Mouse (Mus musculus): Measurements from ENCODE around the gene Srcin1.

The Srcin1 gene

GRCm38 (mm10) chr11:97576136-97576906 is at the start of gene Srcin1:
Srcin1 (minus strand) TSS chr11:97576186.
- no peak for DNase-seq (ENCODE audit: low read depth, low spot score)

DNA sequence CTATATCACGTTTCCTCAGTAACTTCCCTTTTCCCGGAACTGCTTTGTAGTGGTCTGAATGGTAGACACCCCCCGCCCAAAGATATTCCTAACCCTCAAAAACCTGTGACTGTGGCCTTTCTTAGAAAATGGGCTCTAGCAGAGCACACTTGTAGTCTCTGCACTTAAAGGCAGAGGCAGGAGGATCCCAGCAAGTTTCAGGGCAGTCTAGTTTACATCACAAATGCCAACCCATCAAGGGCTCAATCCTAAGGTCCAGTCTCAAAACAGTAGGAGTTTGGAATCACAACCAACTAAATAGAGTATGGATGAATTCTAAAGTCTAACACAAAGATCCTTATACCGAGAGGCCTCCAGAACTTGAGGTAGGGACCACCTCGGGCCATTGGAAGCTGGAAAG is 49.6 kb upstream of the Srcin1 start:
- DNase-seq (ENCODE audit: low read depth, low spot score) = no peak

DNA sequence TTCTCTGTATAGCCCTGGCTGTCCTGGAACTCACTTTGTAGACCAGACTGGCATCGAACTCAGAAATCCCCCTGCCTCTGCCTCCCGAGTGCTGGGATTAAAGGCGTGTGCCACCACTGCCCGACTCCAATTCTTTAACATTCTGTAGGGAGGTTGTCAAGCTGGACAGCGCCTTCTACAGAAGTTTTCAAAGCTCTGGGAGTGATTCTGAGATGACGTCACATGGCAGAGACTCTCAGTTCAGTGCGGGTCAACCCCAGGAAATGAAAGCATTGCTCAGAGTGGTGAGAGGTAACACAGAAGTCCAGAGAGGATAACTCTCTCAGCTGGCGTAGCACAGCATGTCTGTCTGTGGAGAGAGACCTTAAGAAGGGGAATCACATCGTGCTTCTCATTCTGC is 47.2 kb upstream of the Srcin1 start:
- no peak for DNase-seq (ENCODE audit: low read depth, low spot score)

- peak; percentile 76 for DNase-seq (ENCODE audit: low read depth, low spot score)
Observed at GRCm38 (mm10) chr11:97622440-97622839, 46.5 kb upstream of the Srcin1 start.

DNA sequence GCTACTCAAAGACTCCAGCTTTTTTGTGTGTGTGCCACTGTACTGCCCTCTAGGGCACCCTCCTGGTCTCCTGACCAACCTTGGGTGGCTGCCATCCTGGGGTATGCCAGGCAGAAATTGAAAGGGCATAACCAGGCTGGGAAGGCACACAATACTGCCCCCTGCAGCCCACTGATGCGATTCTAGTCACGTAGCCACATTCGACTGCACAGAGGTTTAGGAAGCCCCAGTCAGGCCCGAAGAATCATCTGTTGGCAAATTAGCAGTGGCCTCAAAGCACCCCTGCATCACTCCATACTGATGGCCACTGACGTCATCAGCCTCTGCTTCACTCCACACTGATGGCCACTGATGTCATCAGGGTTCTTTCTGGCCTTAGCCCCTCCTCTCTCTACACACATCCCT is 43.4 kb upstream of the Srcin1 start:
- DNase-seq (ENCODE audit: low read depth, low spot score) = no peak

- no peak for DNase-seq (ENCODE audit: low read depth, low spot score)
Observed at GRCm38 (mm10) chr11:97618368-97618767, 42.4 kb upstream of the Srcin1 start.

- DNase-seq (ENCODE audit: low read depth, low spot score) = no peak
Observed at GRCm38 (mm10) chr11:97615276-97615675, 39.3 kb upstream of the Srcin1 start.

- no peak for DNase-seq (ENCODE audit: low read depth, low spot score)
Observed at GRCm38 (mm10) chr11:97611076-97611475, 35.1 kb upstream of the Srcin1 start.

DNA sequence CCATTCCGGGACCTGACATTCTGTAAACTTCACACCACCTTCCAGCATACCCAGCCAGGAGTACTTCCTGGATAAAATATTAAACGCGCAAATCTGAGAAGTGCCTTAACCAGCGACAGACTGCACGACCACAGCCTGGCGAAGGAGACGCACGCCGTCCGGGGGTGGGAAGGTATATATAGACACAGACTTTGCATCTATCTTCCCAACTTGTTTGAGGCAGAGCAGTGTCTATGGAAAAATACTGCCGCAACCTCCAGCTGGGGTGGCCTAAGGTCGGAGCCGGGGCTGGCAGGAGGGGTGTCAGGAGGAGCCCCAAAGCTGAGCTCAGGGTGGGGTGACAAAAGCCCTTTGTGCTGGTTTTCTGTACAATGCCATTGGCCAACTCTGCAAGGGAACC is 33.8 kb upstream of the Srcin1 start:
- no peak for DNase-seq (ENCODE audit: low read depth, low spot score)

GRCm38 (mm10) chr11:97608933-97609332 is 32.9 kb upstream of the Srcin1 start:
- DNase-seq (ENCODE audit: low read depth, low spot score) = no peak

DNA sequence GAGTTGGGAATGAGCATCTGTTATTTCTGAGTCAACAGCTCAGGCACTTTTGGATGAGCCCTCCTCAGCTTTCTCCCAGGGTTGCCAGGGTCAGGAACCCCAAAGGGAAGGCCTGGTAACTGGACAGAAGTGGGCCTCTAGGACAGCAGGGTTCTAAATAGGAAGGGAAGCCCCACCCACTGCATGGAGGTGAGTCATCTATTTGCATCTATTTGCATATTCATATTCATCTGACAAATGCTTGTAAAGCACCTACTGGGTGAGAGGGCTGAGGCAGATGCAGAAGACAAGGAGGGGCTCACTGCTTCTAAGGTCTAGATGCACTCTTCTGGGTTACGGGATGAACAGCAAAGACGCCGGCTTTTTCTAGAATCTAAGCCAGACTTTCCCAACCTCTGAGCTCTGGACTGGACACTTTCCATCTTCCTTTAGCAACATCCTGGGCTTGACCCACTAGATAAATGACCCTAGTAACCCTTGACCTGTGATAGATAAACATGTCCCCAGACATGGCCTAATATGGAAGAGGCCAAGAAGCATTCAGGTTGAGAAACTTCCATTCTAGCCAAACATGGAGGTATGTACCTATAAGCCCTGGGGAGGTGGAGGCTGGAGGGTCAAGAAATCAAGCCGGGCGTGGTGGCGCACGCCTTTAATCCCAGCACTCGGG is 31.2 kb upstream of the Srcin1 start:
- no peak for DNase-seq (ENCODE audit: low read depth, low spot score)

- DNase-seq (ENCODE audit: low read depth, low spot score) = no peak
Observed at GRCm38 (mm10) chr11:97603891-97604290, 27.9 kb upstream of the Srcin1 start.

DNA sequence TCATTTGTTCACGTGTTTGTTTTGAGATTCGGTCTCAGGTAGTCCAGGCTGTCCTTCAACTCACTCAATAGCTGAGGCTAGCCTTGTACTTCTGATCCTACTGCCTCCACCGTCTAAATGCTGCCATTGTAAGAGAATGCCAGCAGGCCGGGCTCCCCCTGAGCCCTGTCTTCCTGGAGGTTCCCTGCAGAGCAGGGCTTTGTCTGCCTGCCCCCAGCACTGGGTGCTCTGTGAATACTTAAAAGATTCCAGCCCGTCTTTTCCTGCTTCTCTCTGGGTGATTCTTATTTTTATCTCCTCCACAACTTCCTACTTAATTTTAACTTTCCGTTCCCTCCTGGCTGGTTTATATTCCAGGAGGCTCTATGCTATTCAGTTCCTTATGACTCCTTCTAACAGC is 26.2 kb upstream of the Srcin1 start:
- DNase-seq (ENCODE audit: low read depth, low spot score) = no peak

- DNase-seq (ENCODE audit: low read depth, low spot score) = no peak
Observed at GRCm38 (mm10) chr11:97599104-97599503, 23.1 kb upstream of the Srcin1 start.

DNA sequence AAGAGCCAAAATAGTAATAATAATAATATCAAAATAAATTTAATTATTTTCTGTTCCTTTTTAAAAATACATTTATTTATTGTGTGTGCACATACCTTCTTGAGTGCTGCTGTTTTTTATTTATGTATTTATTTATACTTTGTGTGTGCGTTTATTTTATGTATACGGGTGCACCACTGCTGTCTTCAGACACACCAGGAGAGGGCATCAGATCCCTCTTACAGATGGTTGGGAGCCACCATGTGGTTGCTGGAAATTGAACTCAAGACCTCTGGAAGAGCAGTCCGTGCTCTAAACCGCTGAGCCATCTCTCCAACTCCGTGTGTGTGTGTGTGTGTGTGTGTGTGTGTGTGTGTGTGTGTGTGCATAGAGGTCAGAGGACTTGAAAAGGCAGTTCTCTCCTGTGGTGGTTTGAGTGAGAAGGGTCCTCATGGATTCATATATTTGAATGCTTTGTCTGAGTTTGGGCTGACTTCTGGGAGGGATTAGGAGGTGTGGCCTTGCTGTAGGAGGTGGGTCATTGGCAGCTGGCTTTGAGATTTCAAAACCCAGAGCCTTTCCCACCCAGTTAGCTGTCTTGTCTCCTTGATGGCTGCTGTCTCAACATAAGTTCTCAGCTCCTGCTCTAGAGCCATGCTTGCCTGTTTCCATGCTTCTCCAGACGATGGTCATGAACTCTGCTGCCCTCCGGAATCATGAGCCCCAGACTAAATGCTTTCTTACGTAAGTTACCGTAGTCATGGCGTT is 22.1 kb upstream of the Srcin1 start:
- no peak for DNase-seq (ENCODE audit: low read depth, low spot score)

- no peak for DNase-seq (ENCODE audit: low read depth, low spot score)
Observed at GRCm38 (mm10) chr11:97594136-97594535, 18.1 kb upstream of the Srcin1 start.

DNA sequence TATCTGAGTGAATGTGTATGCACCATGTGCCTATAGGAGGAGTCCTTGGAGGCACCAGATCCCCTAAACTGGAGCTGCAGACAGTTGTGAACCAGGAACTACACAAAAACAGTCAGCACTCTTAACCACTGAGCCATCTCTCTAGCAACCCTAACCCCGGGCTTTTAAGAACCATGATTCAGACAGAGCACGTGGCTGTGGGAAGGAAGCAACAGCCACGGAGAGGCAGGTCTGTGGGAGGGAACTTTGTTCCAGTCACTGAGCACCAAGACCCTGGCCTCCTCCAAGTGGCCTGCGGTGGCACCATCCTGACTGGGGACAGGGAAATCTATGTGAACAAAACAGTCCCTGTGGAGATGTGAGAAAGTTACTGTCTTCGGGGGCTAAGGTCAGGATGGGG is 15.9 kb upstream of the Srcin1 start:
- no peak for DNase-seq (ENCODE audit: low read depth, low spot score)

- DNase-seq (ENCODE audit: low read depth, low spot score) = no peak
Observed at GRCm38 (mm10) chr11:97590227-97590960, 14.4 kb upstream of the Srcin1 start.

- no peak for DNase-seq (ENCODE audit: low read depth, low spot score)
Observed at GRCm38 (mm10) chr11:97589216-97589615, 13.2 kb upstream of the Srcin1 start.

- no peak for DNase-seq (ENCODE audit: low read depth, low spot score)
Observed at GRCm38 (mm10) chr11:97585932-97586331, 9.9 kb upstream of the Srcin1 start.

DNA sequence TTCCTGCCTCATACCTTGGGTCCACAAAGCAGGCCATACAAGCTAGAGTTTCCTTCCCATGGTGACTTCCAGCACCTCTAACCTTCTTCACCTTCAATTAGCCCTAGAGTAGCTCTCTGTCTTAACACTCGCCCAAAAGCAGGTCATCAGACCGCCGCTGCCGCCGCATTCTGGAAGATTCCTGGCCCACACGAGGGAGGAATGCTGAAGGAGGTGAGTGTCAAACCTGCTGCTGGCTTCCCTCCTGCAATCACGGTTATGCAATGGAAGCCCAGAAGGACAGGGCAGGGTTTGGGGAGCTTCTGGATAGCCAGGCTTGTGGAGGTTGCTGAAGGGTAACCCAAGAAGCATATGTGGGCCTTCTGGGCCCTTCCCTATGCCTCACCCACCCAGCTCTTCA is 8.5 kb upstream of the Srcin1 start:
- DNase-seq (ENCODE audit: low read depth, low spot score) = no peak
